Mouse (Mus musculus) olfactory bulb, adult 2 months (tissue): ENCODE results near the gene Tmem164.

ENCODE experiments used
- CTCF ChIP-seq: fragments of 200-500 bp; IDR thresholded peaks from 2 replicates; pipeline ENCODE4 v1.5.1; 2012; ENCODE audit warnings: low read depth, mild to moderate bottlenecking, low read length, moderate library complexity; ENCODE audit not compliant: insufficient read depth
- POLR2A ChIP-seq: fragments of 200-500 bp; IDR thresholded peaks from 2 replicates; pipeline ENCODE4 v1.6.1; 2012; ENCODE audit warnings: mild to moderate bottlenecking, low read depth, low read length, moderate library complexity; ENCODE audit not compliant: insufficient read depth

DNA sequence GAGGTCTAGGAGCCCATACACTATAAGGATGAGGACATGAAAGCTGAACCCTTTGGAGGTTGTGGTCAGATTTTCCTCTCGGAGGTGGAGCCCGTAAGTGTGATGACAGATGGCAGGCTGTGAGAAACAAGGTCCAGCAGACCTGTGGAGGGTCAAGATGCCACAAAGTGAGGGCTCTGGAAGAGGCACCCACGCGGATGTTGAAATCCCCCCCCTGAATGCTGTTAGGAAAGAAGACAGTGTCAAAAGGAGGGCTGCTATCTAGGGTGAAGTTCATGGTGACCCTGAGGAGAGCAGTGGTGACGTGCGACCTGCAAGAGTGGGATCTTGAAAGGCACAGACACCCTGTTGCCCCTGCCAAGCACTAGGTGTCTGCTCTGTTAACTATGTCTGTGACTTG, 140.0 kb downstream of the Tmem164 start:
- TF ChIP-seq CTCF (no peak), POLR2A (no peak)
